Mouse (Mus musculus): ENCODE data around the gene Lum. TPM values are rescaled to one million over a fixed set of nuclear protein-coding genes. Genes with fewer than 3 reads are reported as not detected.

The Lum gene
- polyA plus RNA-seq, 1 experiment from 2014 or later: 125 TPM

DNA sequence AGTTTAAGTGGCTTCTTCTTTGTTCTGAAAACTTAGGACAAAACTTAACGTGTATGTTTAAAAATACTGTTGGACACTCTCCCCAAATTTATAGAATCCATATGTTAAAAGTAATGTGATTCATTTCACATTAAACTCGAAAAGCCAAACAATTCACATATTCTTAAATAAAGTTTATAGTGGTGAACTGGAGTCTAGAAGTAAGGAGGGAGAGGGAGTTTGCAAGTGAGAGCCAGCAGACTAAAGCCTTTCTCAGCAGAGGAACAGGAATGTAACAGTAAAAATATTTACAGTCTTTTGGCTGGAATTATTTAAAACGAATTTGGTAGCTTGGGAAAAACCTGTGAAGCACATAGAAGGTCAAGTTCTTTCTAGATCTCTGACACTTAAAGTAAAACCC, 26.1 kb downstream of the Lum start:
- no peaks in the 10 kb centered on the region for H3K9me3 ChIP-seq (replicated peaks)
- H3K4me3 ChIP-seq: no peak overlapping the region
- ATAC-seq (replicated peaks; ENCODE audit: insufficient number of reproducible peaks, insufficient read depth, low FRiP score, low read depth): no peak
- no peaks in the 10 kb centered on the region for H3K27me3 ChIP-seq
- H3K4me2 ChIP-seq: no peak overlapping the region
- no peaks in the 10 kb centered on the region for H3K4me1 ChIP-seq (replicated peaks)
- no peaks in the 10 kb centered on the region for H3K36me3 ChIP-seq
- 38% methylated on average over 3 of the region's 3 CpGs for WGBS
- peak overlapping the region; percentile 22; the same call in 1 of the 2 replicates for H3K27ac ChIP-seq
- H3K9ac ChIP-seq: no peak overlapping the region

DNA sequence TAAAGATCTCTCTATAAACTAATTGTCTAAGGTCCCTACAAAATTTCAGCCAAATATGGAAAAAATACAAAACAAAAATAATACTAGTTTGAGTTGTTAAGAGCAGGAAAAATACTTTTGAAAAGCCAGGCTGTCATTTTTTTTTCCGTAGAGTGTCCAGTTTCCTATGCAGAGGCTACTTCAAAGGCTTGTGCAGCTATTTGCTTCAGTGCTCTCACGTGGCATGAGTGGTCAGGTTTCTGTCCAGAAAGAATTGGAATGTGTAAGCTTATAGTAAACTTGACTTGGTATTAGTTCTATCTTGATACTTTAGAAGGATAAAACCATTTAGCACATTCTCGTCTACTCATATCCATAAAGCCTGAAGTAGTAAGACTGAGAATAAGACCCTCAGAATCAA, 26.8 kb downstream of the Lum start:
- Histone ChIP-seq H3K4me1 (replicated peaks) (no peaks in the 10 kb centered on the region), H3K9ac (no peak overlapping the region), H3K27ac (no peak overlapping the region), H3K4me3 (no peak overlapping the region), H3K9me3 (replicated peaks) (no peaks in the 10 kb centered on the region), H3K27me3 (no peaks in the 10 kb centered on the region), H3K36me3 (no peaks in the 10 kb centered on the region), H3K4me2 (no peak overlapping the region)
- no peak for ATAC-seq (replicated peaks; ENCODE audit: insufficient number of reproducible peaks, insufficient read depth, low FRiP score, low read depth)
- WGBS: 58% methylated on average over 3 of the region's 3 CpGs

DNA sequence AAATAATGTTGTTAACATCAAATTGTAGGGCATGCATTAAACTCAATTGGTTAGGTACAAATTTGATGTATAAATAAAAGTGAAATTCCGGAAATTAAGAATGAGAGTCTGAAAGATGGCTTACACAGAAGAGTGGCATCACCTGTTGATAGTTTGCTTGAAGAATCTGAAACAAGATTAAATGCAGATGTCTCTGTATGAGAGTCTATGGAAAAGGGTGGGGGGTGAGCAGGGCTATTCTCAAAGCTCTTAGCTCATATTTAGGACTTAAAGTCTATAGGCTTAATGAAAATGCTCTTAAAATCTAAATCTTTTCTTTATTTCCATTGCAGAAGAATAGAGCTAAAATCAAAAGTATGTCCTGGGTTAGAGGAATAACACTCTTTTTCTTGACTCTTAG, 30.8 kb downstream of the Lum start:
- Histone ChIP-seq H3K9ac (no peak overlapping the region), H3K36me3 (no peaks in the 10 kb centered on the region), H3K4me2 (no peak overlapping the region), H3K27me3 (no peaks in the 10 kb centered on the region), H3K27ac (no peak overlapping the region), H3K4me3 (no peak overlapping the region), H3K4me1 (replicated peaks) (no peaks in the 10 kb centered on the region), H3K9me3 (replicated peaks) (no peaks in the 10 kb centered on the region)
- WGBS: 65% methylated on average over 1 of the region's 1 CpGs
- no peak for ATAC-seq (replicated peaks; ENCODE audit: insufficient number of reproducible peaks, insufficient read depth, low FRiP score, low read depth)

DNA sequence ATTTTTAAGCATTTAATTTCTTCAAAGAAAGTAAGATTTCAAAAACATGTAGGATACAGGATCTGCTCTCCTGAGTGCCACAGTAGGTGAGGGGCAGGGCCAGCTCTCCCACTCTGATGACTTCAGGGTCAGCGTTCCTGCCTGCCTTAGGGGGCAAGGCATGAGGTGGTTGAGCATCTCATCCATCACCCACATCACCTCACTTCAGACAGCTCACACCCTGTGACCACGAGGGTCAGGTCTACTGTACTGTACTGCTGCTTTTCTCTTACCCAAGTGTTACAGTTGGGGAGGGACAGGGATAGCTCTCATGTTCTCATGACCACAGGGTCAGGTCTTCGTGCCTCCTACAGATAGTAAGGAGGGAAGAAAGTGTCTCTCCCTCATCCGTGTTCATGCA, 36.8 kb downstream of the Lum start:
- Histone ChIP-seq H3K27ac (no peak overlapping the region), H3K4me3 (no peak overlapping the region), H3K4me1 (replicated peaks) (no peaks in the 10 kb centered on the region), H3K27me3 (no peaks in the 10 kb centered on the region), H3K9ac (no peak overlapping the region), H3K36me3 (no peaks in the 10 kb centered on the region), H3K9me3 (replicated peaks) (no peaks in the 10 kb centered on the region), H3K4me2 (no peak overlapping the region)
- WGBS: 60% methylated on average over 4 of the region's 4 CpGs
- no peak for ATAC-seq (replicated peaks; ENCODE audit: insufficient number of reproducible peaks, insufficient read depth, low FRiP score, low read depth)

DNA sequence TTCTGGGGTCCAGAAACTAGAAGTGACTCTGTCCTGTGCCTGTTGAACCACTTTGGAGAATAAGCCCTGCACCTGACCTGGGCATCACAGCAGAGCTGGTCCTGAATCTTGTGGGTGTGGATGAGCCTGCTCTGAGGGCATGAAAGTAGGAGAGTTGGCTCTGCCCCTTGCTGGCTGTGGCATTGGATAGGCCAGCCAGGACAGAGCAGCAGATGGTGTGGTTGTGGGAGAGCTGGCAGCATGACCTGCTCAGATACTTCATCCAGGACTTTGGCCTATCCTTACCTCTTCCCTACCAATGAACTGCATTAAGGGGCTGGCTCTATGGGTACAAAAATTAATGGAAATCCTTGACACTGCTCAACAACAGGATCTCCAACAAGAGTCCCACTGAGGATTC, 38.3 kb downstream of the Lum start:
- H3K9me3 ChIP-seq (replicated peaks): no peaks in the 10 kb centered on the region
- H3K9ac ChIP-seq: no peak overlapping the region
- H3K4me1 ChIP-seq (replicated peaks): no peaks in the 10 kb centered on the region
- no peak for ATAC-seq (replicated peaks; ENCODE audit: insufficient number of reproducible peaks, insufficient read depth, low FRiP score, low read depth)
- no peak overlapping the region for H3K4me2 ChIP-seq
- H3K27ac ChIP-seq: no peak overlapping the region
- H3K27me3 ChIP-seq: no peaks in the 10 kb centered on the region
- no peak overlapping the region for H3K4me3 ChIP-seq
- H3K36me3 ChIP-seq: no peaks in the 10 kb centered on the region

DNA sequence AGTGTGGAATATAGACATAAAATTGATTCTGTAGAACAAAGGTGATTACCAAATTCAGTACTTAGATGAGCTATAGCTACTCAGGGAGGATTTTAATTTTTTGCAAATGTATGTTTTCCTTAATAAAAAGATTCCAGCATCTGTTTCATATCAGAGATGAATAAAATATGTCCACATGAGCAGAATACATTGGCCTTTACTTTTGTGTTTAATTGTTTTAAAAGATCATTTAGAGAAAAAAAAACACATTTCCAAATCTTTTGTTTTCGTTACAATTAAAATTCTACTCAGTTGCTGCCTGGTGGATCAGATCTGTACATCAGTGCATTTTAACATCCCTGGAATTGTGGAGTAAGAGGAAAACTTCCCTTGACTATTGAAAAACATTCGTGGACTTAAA, 41.7 kb downstream of the Lum start, which contains the start of gene Kera:
Kera (plus strand) TSS at position 301 of the 400 bp plus-strand sequence.
- no peak within 1 kb of the TSS for H3K9ac ChIP-seq
- ATAC-seq (replicated peaks; ENCODE audit: insufficient number of reproducible peaks, insufficient read depth, low FRiP score, low read depth): no peak
- H3K9me3 ChIP-seq (replicated peaks): no peaks in the 10 kb centered on the region
- WGBS: 67% methylated on average over 2 of the region's 2 CpGs
- no peak within 1 kb of the TSS for H3K4me2 ChIP-seq
- no peaks in the 10 kb centered on the region for H3K4me1 ChIP-seq (replicated peaks)
- H3K36me3 ChIP-seq: no peaks in the 10 kb centered on the region
- H3K27me3 ChIP-seq: no peaks in the 10 kb centered on the region
- no peak within 1 kb of the TSS for H3K27ac ChIP-seq
- H3K4me3 ChIP-seq: no peak within 1 kb of the TSS

Other genes with a start within 250 kb of the Lum start
- 374 and 408 TPM in 2 replicates for gene Dcn, start 85.5 kb upstream of the Lum start, polyA plus RNA-seq (2015; fragmentation: Nextera tagmentation; extraction: Ambion mirVana)
- gene Kera, start 41.8 kb downstream of the Lum start, polyA plus RNA-seq (2015; fragmentation: Nextera tagmentation; extraction: Ambion mirVana): 0.09 and 0.15 TPM in 2 replicates
- gene Epyc, start 78.9 kb downstream of the Lum start, polyA plus RNA-seq (2015; fragmentation: Nextera tagmentation; extraction: Ambion mirVana): 1.1 and 1.2 TPM in 2 replicates
- not detected in 2 replicates for gene Ccer1, start 127.9 kb downstream of the Lum start, polyA plus RNA-seq (2015; fragmentation: Nextera tagmentation; extraction: Ambion mirVana)
- not detected in 2 replicates for gene C030005K15Rik, start 161.6 kb downstream of the Lum start, polyA plus RNA-seq (2015; fragmentation: Nextera tagmentation; extraction: Ambion mirVana)

Measured in heart, embryonic 15.5 days (tissue).